ENCODE assay signal across 12 mouse cellular contexts in the genomic region with DNA sequence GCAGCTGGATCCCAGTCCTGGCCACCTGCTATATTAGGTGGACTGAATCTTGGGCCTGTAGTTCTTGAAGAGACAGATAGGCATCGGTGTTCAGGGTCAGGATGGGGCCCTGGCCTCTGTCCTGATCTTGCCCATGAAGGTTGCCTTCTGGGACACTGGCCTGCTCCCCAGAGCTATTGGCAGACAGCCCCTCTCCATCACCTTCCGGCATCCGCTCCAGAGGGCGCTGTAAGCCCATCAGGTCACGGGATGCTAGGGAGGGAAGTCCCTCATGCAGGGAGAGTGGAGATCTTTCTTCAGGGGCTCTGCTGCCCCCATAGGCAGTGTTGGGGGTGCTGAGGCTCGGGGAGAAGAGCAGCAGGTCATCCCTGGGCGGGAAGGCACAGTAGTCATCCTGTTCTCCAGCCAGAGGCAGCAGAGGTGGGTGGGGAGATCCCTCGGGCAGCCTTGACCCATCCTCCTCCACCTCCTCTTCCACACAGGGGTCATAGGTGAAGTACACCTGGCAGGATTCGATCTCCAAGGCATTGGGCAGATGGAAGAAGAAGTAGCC. TPM values are rescaled to one million over a fixed set of nuclear protein-coding genes. Genes with fewer than 3 reads are reported as not detected.
DNase-seq lines count a peak whose midpoint lies in the region; ATAC-seq and TF ChIP-seq lines count a peak whose summit lies in the region.
"Had no signal": no experiment of that assay in that cellular context is flagged by ENCODE, and none has a peak within 500 bp of the region (broad histone marks: within the 10 kb centered on the region; RNA-seq: fewer than 3 reads in every experiment).

No protein-coding gene starts in this region.

- 47% methylated on average over 9 of the region's 9 CpGs for WGBS in cerebellum, adult 2 months
- 56% methylated on average over 9 of the region's 9 CpGs for WGBS in kidney, postnatal 0 days
- WGBS in forebrain, embryonic 10.5 days = 59% methylated on average over 9 of the region's 9 CpGs

- TF ChIP-seq POLR2A in cerebellum, adult 2 months (IDR thresholded peaks at IDR 0.05; ENCODE audit: borderline replicate concordance, insufficient read depth, low read length) = no peak

- H3K79me3 ChIP-seq in C2C12 (ENCODE audit: low read depth) = no peaks in the 10 kb centered on the region

- no peaks in the 10 kb centered on the region for H3K9me3 ChIP-seq in kidney, postnatal 0 days (replicated peaks; ENCODE audit: low read length)
- H3K9me3 ChIP-seq in forebrain, embryonic 10.5 days = no peaks in the 10 kb centered on the region

- no peak overlapping the region for H3ac ChIP-seq in C2C12 (ENCODE audit: control insufficient read depth, insufficient read length, low read depth)

- peak; percentile 16; the same call in 1 of the 2 replicates for TF ChIP-seq CTCF in cerebellum, adult 2 months (IDR thresholded peaks at IDR 0.05; ENCODE audit: borderline replicate concordance, insufficient read depth, low read depth, low read length)
- TF ChIP-seq CTCF in kidney, postnatal 0 days (IDR thresholded peaks at IDR 0.05; ENCODE audit: low read depth) = peak; percentile 38; the same call in 1 of the 2 replicates
- TF ChIP-seq CTCF in C2C12 (IDR thresholded peaks at IDR 0.05; ENCODE audit: control insufficient read depth, insufficient read depth, insufficient read length) = peak; percentile 36

- H3K9ac ChIP-seq in kidney, postnatal 0 days (ENCODE audit: low read depth, low read length) = no peak overlapping the region

- DNase-seq in cerebellum, adult 2 months = peak; percentile 50 to 52
- no peak for DNase-seq in cerebellum, postnatal 10 days
- DNase-seq in kidney, postnatal 0 days (ENCODE audit: low spot score) = no peak
- no peak for DNase-seq in kidney, postnatal 25 days
- peak; percentile 56 to 63 for DNase-seq in cerebellum, postnatal 25 days
- DNase-seq in forebrain, embryonic 10.5 days (ENCODE audit: extremely low spot score, low spot score) = no peak
- no peak for DNase-seq in right cerebral cortex, adult 2 months (ENCODE audit: low spot score in 2 of 2)
- DNase-seq: gastrocnemius, postnatal 36 days had no signal

- H3K79me2 ChIP-seq in C2C12 (ENCODE audit: control insufficient read depth, insufficient read depth) = no peaks in the 10 kb centered on the region

- ATAC-seq in kidney, postnatal 0 days (replicated peaks; ENCODE audit: low FRiP score, low read depth) = no peak
- ATAC-seq: hindbrain, embryonic 16.5 days had no signal

- no peak overlapping the region for H3K27ac ChIP-seq in cerebellum, adult 2 months (ENCODE audit: insufficient read depth, low read length)
- H3K27ac ChIP-seq in kidney, postnatal 0 days = no peak overlapping the region
- H3K27ac ChIP-seq in forebrain, embryonic 10.5 days = no peak overlapping the region; the same call in 1 of the 2 replicates

- no peak overlapping the region for H3K4me2 ChIP-seq in kidney, postnatal 0 days (ENCODE audit: low read length)

- H3K4me3 ChIP-seq in cerebellum, adult 2 months (replicated peaks; ENCODE audit: insufficient read depth, low read depth, low read length) = no peak overlapping the region
- H3K4me3 ChIP-seq in kidney, postnatal 0 days (replicated peaks; ENCODE audit: low read depth, low read length) = no peak overlapping the region
- no peak overlapping the region for H3K4me3 ChIP-seq in C2C12 (ENCODE audit: insufficient read depth, poor library complexity, severe bottlenecking)
- no peak overlapping the region for H3K4me3 ChIP-seq in forebrain, embryonic 10.5 days
- H3K4me3 ChIP-seq: myocyte had no signal

- peaks cover 55% of the 10 kb centered on the region for H3K4me1 ChIP-seq in cerebellum, adult 2 months (ENCODE audit: control insufficient read depth, insufficient read depth, low read length)
- no peaks in the 10 kb centered on the region for H3K4me1 ChIP-seq in kidney, postnatal 0 days (replicated peaks; ENCODE audit: insufficient read depth, low read length)
- 0 out of 2 replicates have a peak, but pooled peaks cover 3% of the 10 kb centered on the region for H3K4me1 ChIP-seq in forebrain, embryonic 10.5 days

- H3K36me3 ChIP-seq in kidney, postnatal 0 days (ENCODE audit: insufficient read depth, low read length) = no peaks in the 10 kb centered on the region
- no peaks in the 10 kb centered on the region for H3K36me3 ChIP-seq in C2C12 (ENCODE audit: control insufficient read depth, insufficient read depth)
- no peaks in the 10 kb centered on the region for H3K36me3 ChIP-seq in forebrain, embryonic 10.5 days (replicated peaks)

- no peaks in the 10 kb centered on the region for H3K27me3 ChIP-seq in cerebellum, adult 2 months (ENCODE audit: control insufficient read depth, insufficient read depth, low read length)
- no peaks in the 10 kb centered on the region for H3K27me3 ChIP-seq in kidney, postnatal 0 days (ENCODE audit: insufficient read depth, low read length)
- peaks cover 27% of the 10 kb centered on the region for H3K27me3 ChIP-seq in C2C12 (ENCODE audit: control insufficient read depth, insufficient read depth, insufficient read length)
- no peaks in the 10 kb centered on the region for H3K27me3 ChIP-seq in forebrain, embryonic 10.5 days (ENCODE audit: poor library complexity, severe bottlenecking)

TF ChIP-seq in C2C12, 6 proteins besides CTCF, POLR2A, EP300 and RAD21:
- TF ChIP-seq FOSL1 (IDR thresholded peaks at IDR 0.05; ENCODE audit: insufficient read depth, low read length, poor library complexity, severe bottlenecking) (no peak), CEBPB (IDR thresholded peaks at IDR 0.05; ENCODE audit: low read depth) (no peak), USF1 (IDR thresholded peaks at IDR 0.05; ENCODE audit: low read depth) (no peak), MYOD1 (IDR thresholded peaks at IDR 0.05; ENCODE audit: control insufficient read depth, insufficient read length, low read depth) (no peak), MAX (IDR thresholded peaks at IDR 0.05) (no peak), MYOG (IDR thresholded peaks at IDR 0.05; ENCODE audit: control insufficient read depth, extremely low read depth, insufficient read length) (no peak)
TF ChIP-seq in C2C12: peak in this region for 0.

RNA-seq across cellular contexts. Expression of gene Tmprss6, which starts 13.1 kb away (rescaled TPM):
- 0.06 and 0.08 TPM in 2 replicates for polyA plus RNA-seq in cerebellum, adult 2 months (2012; rRNA removed)
- polyA plus RNA-seq in kidney, postnatal 0 days (2015; fragmentation: Nextera tagmentation; extraction: Ambion mirVana) = 0.10 and 0.24 TPM in 2 replicates
- polyA plus RNA-seq in C2C12 (2012; fragmentation: generic; extraction: Trizol) = 0.06 TPM
- 0.30 and 0.39 TPM in 2 replicates for polyA plus RNA-seq in forebrain, embryonic 10.5 days (2016; fragmentation: Nextera tagmentation; extraction: Ambion mirVana)

RNA-seq across cellular contexts. Expression of gene Il2rb, which starts 13.5 kb away (rescaled TPM):
- 0.10 and 0.25 TPM in 2 replicates for polyA plus RNA-seq in cerebellum, adult 2 months (2012; rRNA removed)
- polyA plus RNA-seq in kidney, postnatal 0 days (2015; fragmentation: Nextera tagmentation; extraction: Ambion mirVana) = 0.55 and 1.1 TPM in 2 replicates
- polyA plus RNA-seq in C2C12 (2012; fragmentation: generic; extraction: Trizol) = 0.01 TPM
- polyA plus RNA-seq in forebrain, embryonic 10.5 days (2016; fragmentation: Nextera tagmentation; extraction: Ambion mirVana) = not detected in 2 replicates
- polyA plus RNA-seq: limb, embryonic 11.5 days had no signal

RNA-seq across cellular contexts. Expression of gene C1qtnf6, which starts 49.7 kb away (rescaled TPM):
- polyA plus RNA-seq in cerebellum, adult 2 months (2012; rRNA removed) = 3.1 and 3.5 TPM in 2 replicates
- 28.2 and 28.4 TPM in 2 replicates for polyA plus RNA-seq in kidney, postnatal 0 days (2015; fragmentation: Nextera tagmentation; extraction: Ambion mirVana)
- 17.5 TPM for polyA plus RNA-seq in C2C12 (2012; fragmentation: generic; extraction: Trizol)
- 8.4 and 8.8 TPM in 2 replicates for polyA plus RNA-seq in forebrain, embryonic 10.5 days (2016; fragmentation: Nextera tagmentation; extraction: Ambion mirVana)

RNA-seq across cellular contexts. Expression of gene Kctd17, which starts 53.2 kb away (rescaled TPM):
- polyA plus RNA-seq in cerebellum, adult 2 months (2012; rRNA removed) = 316 and 321 TPM in 2 replicates
- polyA plus RNA-seq in kidney, postnatal 0 days (2015; fragmentation: Nextera tagmentation; extraction: Ambion mirVana) = 44.8 and 47.8 TPM in 2 replicates
- polyA plus RNA-seq in C2C12 (2012; fragmentation: generic; extraction: Trizol) = 228 TPM
- 56.8 and 57.1 TPM in 2 replicates for polyA plus RNA-seq in forebrain, embryonic 10.5 days (2016; fragmentation: Nextera tagmentation; extraction: Ambion mirVana)

Comparison
In these comparisons a context has a peak if more than half of its experiments do, and no peak if none do; other contexts are left out.
1. DNase-seq: peak in cerebellum, adult 2 months (2 of 2) and cerebellum, postnatal 25 days (2 of 2); none in cerebellum, postnatal 10 days (0 of 2), kidney, postnatal 0 days (single experiment), kidney, postnatal 25 days (0 of 2), forebrain, embryonic 10.5 days (single experiment) and right cerebral cortex, adult 2 months (0 of 2).
2. Peak in every context shown above with its lines, with median percentiles within 50 percentile points of each other: CTCF ChIP-seq.